Mouse (Mus musculus) cortical plate, adult 2 months (tissue): ENCODE measurements around the gene Nprl3. TPM values are rescaled to one million over a fixed set of nuclear protein-coding genes. Genes with fewer than 3 reads are reported as not detected.

ENCODE experiments used
- H3K27ac ChIP-seq: fragments of 200-500 bp; 2 replicates; pipeline ENCODE4 v1.5.1; 2012; ENCODE audit warnings: low read length, control low read depth, inconsistent platforms; ENCODE audit not compliant: insufficient read depth
- H3K4me1 ChIP-seq: fragments of 200-500 bp; 2 replicates; pipeline ENCODE4 v1.6.1; 2011; ENCODE audit warnings: low read length; ENCODE audit not compliant: control insufficient read depth, insufficient read depth
- H3K4me3 ChIP-seq: fragments of 200-500 bp; 2 replicates; pipeline ENCODE4 v1.5.1; 2011; ENCODE audit warnings: mild to moderate bottlenecking, low read length, control low read depth; ENCODE audit not compliant: insufficient read depth
- CTCF ChIP-seq: fragments of 200-500 bp; IDR thresholded peaks from 2 replicates; pipeline ENCODE4 v1.5.1; 2011; ENCODE audit warnings: mild to moderate bottlenecking, control low read depth, low read length; ENCODE audit not compliant: insufficient read depth; ENCODE audit errors: extremely low read depth
- POLR2A ChIP-seq: fragments of 200-500 bp; IDR thresholded peaks from 2 replicates; pipeline ENCODE4 v1.6.1; 2011; ENCODE audit warnings: mild to moderate bottlenecking, low read length, control low read depth; ENCODE audit not compliant: insufficient read depth; ENCODE audit errors: extremely low read depth
- polyA plus RNA-seq: library from polyadenylated mRNA; depleted of rRNA; stranded (reverse); fragments of >200 nt; gene quantifications from 2 replicates; pipeline ENCODE4 v1.2.3, GENCODE M21; 2012

Nprl3 gene
- polyA plus RNA-seq, 1 experiment: 78.7 TPM

DNA sequence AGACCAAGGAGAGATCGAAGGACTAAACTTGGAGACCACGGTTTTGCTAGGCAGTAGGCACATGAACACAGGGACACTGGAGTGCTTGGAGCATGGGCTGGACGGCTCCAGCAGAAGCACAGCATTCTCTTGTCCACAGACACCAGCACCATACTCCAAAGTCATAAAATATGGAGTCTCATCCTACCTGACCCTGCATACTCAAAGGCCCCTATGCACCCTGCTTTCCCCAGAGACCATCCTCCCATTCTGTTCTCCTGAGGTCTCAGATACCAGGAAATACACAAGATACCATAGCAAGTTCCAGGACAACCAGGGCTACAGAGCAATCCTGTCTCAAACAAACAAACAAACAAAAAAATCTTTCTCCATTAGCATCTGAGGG is 30.1 kb downstream of the Nprl3 start:
- H3K4me3 ChIP-seq: no peak overlapping the region
- TF ChIP-seq POLR2A (no peak), CTCF (no peak)
- no peak overlapping the region for H3K27ac ChIP-seq
- peaks cover 15% of the 10 kb centered on the region for H3K4me1 ChIP-seq

DNA sequence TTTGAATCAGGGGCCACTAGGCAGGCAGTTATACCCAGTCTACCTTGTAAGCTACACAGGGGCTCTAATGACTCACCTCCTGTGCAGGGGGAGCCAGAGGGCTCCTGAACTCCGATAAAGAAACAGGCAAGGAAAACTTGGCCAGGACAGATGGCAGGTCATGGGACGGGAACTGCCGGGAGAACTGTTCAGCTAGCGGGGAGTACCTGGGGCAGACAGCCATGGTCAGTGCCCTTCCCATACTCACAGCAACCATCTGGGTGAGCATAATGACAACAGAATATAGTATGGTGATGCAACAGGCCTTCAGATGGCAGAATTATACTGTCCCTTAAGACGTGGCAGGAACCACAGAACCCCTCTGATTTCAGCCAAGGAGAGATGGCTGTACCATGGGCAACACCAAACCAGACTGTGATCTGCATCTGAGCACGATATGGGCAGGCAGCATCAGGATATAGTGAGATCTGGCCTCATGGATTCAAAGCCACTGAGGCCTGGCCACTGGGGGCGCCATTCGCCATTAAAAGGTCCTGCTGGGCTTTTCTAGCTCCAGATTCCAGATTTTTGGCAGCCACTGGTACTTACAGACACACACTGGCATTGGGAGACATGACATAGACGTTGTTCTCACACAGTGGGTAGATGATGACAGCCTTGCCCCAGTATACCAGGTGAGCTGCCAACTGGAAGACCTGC is 30.6 kb downstream of the Nprl3 start:
- H3K27ac ChIP-seq: no peak overlapping the region
- H3K4me1 ChIP-seq: peaks cover 14% of the 10 kb centered on the region
- no peak overlapping the region for H3K4me3 ChIP-seq
- peak; percentile 49 for TF ChIP-seq CTCF
- no peak for TF ChIP-seq POLR2A

- no peak overlapping the region for H3K4me3 ChIP-seq
- TF ChIP-seq POLR2A: no peak
- no peak for TF ChIP-seq CTCF
- peak overlapping the region; percentile 17; the same call in 1 of the 2 replicates for H3K27ac ChIP-seq
- H3K4me1 ChIP-seq: peaks cover 17% of the 10 kb centered on the region
Measured at GRCm38 (mm10) chr11:32236132-32236531, 31.4 kb downstream of the Nprl3 start.

- TF ChIP-seq CTCF (no peak), POLR2A (no peak)
- Histone ChIP-seq H3K4me1 (peaks cover 17% of the 10 kb centered on the region), H3K4me3 (no peak overlapping the region), H3K27ac (no peak overlapping the region)
Measured at GRCm38 (mm10) chr11:32235646-32236045, 31.9 kb downstream of the Nprl3 start.

DNA sequence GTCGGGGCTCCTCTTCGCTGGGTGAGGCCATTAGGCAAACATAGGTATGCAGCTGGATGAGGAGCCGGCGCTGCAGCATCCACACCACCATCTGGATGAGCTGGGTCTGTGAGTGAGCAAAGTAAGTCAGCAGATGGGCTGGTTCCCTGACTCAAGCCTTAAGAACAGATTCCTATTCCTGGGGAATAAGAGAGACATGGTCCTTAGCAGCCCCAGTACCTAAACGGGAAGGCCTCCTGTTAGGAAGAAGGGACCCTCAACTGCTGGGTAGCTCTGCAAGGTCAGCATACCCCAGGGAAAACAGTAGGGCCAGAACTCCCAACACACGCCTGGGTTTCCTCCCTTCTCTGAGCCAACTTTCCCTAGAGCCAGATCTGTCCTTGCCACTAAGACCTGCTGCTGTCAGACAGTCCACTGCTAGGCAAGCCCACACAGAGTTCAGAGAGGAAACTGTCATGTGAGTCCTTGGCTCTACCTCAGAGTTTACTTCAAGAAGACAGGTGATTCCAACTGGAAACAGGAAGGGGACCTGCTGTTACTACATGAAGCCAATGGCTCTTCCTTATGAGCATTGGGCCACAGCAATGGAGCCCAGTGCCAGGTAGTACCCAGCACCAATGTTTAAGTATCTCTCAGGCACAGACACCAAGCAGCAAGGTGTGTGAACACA is 32.6 kb downstream of the Nprl3 start:
- TF ChIP-seq POLR2A: no peak
- TF ChIP-seq CTCF: no peak
- Histone ChIP-seq H3K4me1 (peaks cover 22% of the 10 kb centered on the region), H3K27ac (no peak overlapping the region), H3K4me3 (no peak overlapping the region)

- no peak for TF ChIP-seq POLR2A
- TF ChIP-seq CTCF: no peak
- no peak overlapping the region for H3K27ac ChIP-seq
- no peak overlapping the region for H3K4me3 ChIP-seq
- peaks cover 22% of the 10 kb centered on the region for H3K4me1 ChIP-seq
Measured at GRCm38 (mm10) chr11:32233895-32234294, 33.6 kb downstream of the Nprl3 start.

DNA sequence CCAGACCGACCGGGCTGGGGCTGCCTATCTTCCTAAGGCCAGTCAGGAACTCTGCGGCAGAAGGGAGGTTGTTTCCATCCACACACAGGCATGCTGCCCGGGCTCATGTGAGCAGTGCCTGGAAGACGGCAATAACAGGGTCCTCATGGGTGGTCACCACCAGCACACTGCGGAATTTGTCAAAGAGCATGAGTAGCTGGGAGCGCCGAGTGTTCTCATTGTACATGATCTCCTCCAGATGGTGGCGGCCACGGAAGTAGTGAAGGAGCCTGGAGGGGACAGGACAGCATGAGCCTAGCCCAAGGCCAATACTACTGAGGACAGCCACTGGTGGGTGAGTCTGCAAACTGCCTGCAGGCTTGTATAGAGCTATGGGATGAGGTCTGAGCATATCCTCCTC is 34.7 kb downstream of the Nprl3 start:
- H3K27ac ChIP-seq: no peak overlapping the region
- peaks cover 19% of the 10 kb centered on the region for H3K4me1 ChIP-seq
- TF ChIP-seq POLR2A (no peak), CTCF (no peak)
- no peak overlapping the region for H3K4me3 ChIP-seq

DNA sequence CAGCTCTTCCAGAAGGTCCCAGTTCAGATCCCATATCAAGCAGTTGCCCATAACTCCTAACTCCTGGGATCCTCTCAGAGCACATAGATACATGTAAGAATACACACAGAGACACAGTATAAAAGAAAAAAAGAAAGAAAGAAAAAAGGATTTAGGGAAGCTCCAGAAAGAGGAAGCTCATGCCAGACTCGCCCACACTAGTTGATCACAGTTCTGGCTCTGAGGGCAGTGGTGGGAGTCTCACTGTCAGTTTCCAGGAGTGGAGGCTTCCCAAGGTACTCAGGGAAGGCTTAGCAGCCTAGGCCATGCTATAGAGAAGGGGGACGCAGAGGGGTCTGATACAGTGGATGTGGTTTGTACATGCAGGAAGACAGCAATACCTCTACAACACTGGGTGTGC is 36.4 kb downstream of the Nprl3 start:
- H3K27ac ChIP-seq: no peak overlapping the region
- TF ChIP-seq POLR2A (no peak), CTCF (no peak)
- H3K4me3 ChIP-seq: no peak overlapping the region
- peaks cover 18% of the 10 kb centered on the region for H3K4me1 ChIP-seq

DNA sequence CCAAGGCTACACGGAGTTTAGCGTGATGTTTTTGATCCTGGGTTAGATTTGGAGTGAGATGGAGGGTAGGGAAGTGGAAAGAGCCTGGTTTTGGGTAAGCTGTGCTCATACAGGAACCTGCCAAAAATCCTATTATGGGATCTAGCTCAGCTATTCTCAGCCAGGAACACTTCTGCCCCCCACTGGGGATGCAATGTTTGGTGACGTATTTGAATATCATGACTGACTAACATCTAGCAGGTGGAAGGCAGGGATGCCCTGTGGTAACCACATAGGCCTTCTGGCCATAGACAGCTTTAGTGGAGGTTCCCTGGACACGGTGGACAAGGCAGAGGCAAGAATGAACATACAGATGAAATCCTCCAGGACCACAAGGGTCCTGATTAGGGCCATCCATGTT is 37.3 kb downstream of the Nprl3 start:
- H3K4me3 ChIP-seq: no peak overlapping the region
- peak overlapping the region; percentile 82 for H3K27ac ChIP-seq
- H3K4me1 ChIP-seq: peaks cover 14% of the 10 kb centered on the region
- TF ChIP-seq POLR2A (no peak), CTCF (no peak)

DNA sequence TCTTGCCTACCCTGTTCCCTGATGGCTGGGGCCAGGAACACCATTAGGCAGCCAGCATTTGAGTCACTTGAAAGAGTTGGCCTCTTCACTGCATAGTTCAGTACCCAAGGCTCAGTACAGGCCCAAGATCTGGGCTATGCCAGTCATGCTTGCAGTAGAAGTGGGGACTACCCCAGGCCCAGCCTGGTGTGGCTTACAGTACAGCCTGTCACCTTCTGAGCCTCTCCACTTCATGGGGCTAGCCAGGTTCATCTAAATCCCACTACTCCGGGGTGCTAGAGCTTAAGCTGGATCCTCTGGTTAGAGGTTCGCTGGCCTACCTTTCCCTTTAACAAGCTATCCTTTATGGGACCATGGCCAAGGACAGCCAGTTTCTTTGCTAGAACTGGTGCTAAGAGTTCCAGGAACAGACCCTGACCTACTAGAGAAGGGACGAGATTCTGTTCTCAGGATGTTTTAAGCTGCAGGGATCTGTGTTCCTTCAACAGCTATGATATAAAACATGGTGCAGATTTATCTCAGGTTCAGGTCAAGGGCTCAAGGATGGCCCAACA is 39.1 kb downstream of the Nprl3 start:
- Histone ChIP-seq H3K4me3 (no peak overlapping the region), H3K4me1 (peaks cover 11% of the 10 kb centered on the region), H3K27ac (no peak overlapping the region)
- TF ChIP-seq POLR2A (no peak), CTCF (no peak)
